Mouse (Mus musculus): Measurements from ENCODE around the gene Myh15. TPM values are rescaled to one million over a fixed set of nuclear protein-coding genes. Genes with fewer than 3 reads are reported as not detected.
"Not testable (repeated sequence)": the region's sequence is repeated elsewhere in the genome, so short reads cannot be mapped to it uniquely, and the experiment has no call there.

Gene Myh15
- total RNA-seq, 2 experiments from 2014 or later = 0.20 to 0.22 TPM

- DNase-seq; intact Hi-C loops (cut with DNase I): not testable (repeated sequence)
These were observed 186.2 kb downstream of the Myh15 start for GRCm38 (mm10) chr16:49243517-49243916.

Other genes with a start within 250 kb of the Myh15 start
- not detected for gene Retnlb, start 240.6 kb upstream of the Myh15 start, total RNA-seq (2021)
- gene Retnla, start 214.9 kb upstream of the Myh15 start, total RNA-seq (2021) = not detected
- not detected for gene Retnlg, start 184.9 kb upstream of the Myh15 start, total RNA-seq (2021)
- gene Dzip3, start 63.3 kb upstream of the Myh15 start, total RNA-seq (2021) = 100 to 1,000 TPM; 102 to 115 TPM
- 1 to 10 TPM; 6.3 to 8.9 TPM for gene Cip2a, start 63.3 kb upstream of the Myh15 start, total RNA-seq (2021)